Mouse (Mus musculus): Measurements from ENCODE around the gene Gm17268.

Gene Gm17268

GRCm38 (mm10) chr11:81982191-81982590 is 56.2 kb downstream of the Gm17268 start:
- in situ Hi-C loops (cut with MboI, MseI): no loop called here
